Mouse (Mus musculus) heart, embryonic 16.5 days (tissue): ENCODE data around the gene Ghrhr. TPM values are rescaled to one million over a fixed set of nuclear protein-coding genes. Genes with fewer than 3 reads are reported as not detected.

Experiments
- ATAC-seq: fragments of 200-750 bp; cut with Nextera tagmentation; replicated peaks from 2 replicates; pipeline ENCODE4 v1.8.0; 2017; ENCODE audit warnings: moderate number of reproducible peaks; ENCODE audit not compliant: insufficient read depth, low FRiP score; ENCODE audit errors: extremely low read depth
- H3K27ac ChIP-seq: fragments of 300-500 bp; sonication (generic); 2 replicates; pipeline ENCODE4 v1.5.1; 2014; ENCODE audit warnings: mild to moderate bottlenecking, low read length, control low read depth, moderate library complexity
- H3K27me3 ChIP-seq: fragments of 300-500 bp; sonication (generic); 2 replicates; pipeline ENCODE4 v1.6.1; 2014; ENCODE audit warnings: low read length, mixed read lengths; ENCODE audit not compliant: control insufficient read depth, insufficient read depth
- H3K36me3 ChIP-seq: fragments of 300-500 bp; sonication (generic); 2 replicates; pipeline ENCODE4 v1.6.1; 2014; ENCODE audit not compliant: control insufficient read depth, insufficient read depth
- H3K4me1 ChIP-seq: fragments of 300-500 bp; sonication (generic); 2 replicates; pipeline ENCODE4 v1.6.1; 2014; ENCODE audit warnings: low read length, mixed read lengths; ENCODE audit not compliant: control insufficient read depth, insufficient read depth
- H3K4me2 ChIP-seq: fragments of 300-500 bp; sonication (generic); 2 replicates; pipeline ENCODE4 v1.6.1; 2014; ENCODE audit warnings: low read depth, mild to moderate bottlenecking, control low read depth, low read length
- H3K4me3 ChIP-seq: fragments of 300-500 bp; sonication (generic); 2 replicates; pipeline ENCODE4 v1.5.1; 2014; ENCODE audit warnings: mild to moderate bottlenecking, control low read depth, low read length
- H3K9ac ChIP-seq: fragments of 300-500 bp; sonication (generic); 2 replicates; pipeline ENCODE4 v1.6.1; 2014; ENCODE audit warnings: low read length, control low read depth
- H3K9me3 ChIP-seq: fragments of 300-500 bp; sonication (generic); replicated peaks from 2 replicates; pipeline ENCODE4 v1.6.1; 2016; ENCODE audit warnings: low read length; ENCODE audit not compliant: control insufficient read depth
- WGBS: fragments of 180-500 bp; shearing (Covaris S2); extraction: QIAGEN DNeasy Blood & Tissue Kit; methylation state at CpG from one replicate; pipeline ENCODE4 v1.1.7; 2014; 5-methylcytosine and 5-hydroxymethylcytosine counted together
- polyA plus RNA-seq: library from polyadenylated mRNA; unstranded; fragments of >200 nt; fragmentation: Nextera tagmentation; extraction: Ambion mirVana; gene quantifications from 2 replicates; pipeline ENCODE4 v1.2.1, GENCODE M21; 2015

Gene Ghrhr
- polyA plus RNA-seq, 1 experiment from 2014 or later: not detected

GRCm38 (mm10) chr6:55338077-55338476 lies 38.0 kb upstream of the Ghrhr start:
- Histone ChIP-seq H3K9me3 (no peaks in the 10 kb centered on the region), H3K4me2 (peak overlapping the region; percentile 47), H3K4me3 (peak overlapping the region; percentile 37), H3K9ac (no peak overlapping the region), H3K27ac (no peak overlapping the region), H3K36me3 (no peaks in the 10 kb centered on the region), H3K27me3 (no peaks in the 10 kb centered on the region), H3K4me1 (peaks cover 42% of the 10 kb centered on the region)
- 42% methylated on average over 6 of the region's 6 CpGs for WGBS
- no peak for ATAC-seq

GRCm38 (mm10) chr6:55338934-55339825 lies 36.9 kb upstream of the Ghrhr start:
- no peak overlapping the region for H3K9ac ChIP-seq
- H3K9me3 ChIP-seq: no peaks in the 10 kb centered on the region
- H3K36me3 ChIP-seq: no peaks in the 10 kb centered on the region
- peaks cover 42% of the 10 kb centered on the region for H3K4me1 ChIP-seq
- H3K4me2 ChIP-seq: peak overlapping the region; percentile 47
- H3K27ac ChIP-seq: no peak overlapping the region
- no peak for ATAC-seq
- H3K27me3 ChIP-seq: no peaks in the 10 kb centered on the region
- H3K4me3 ChIP-seq: peak overlapping the region; percentile 37
- WGBS: 64% methylated on average over 9 of the region's 9 CpGs

GRCm38 (mm10) chr6:55341688-55342087 lies 34.4 kb upstream of the Ghrhr start:
- Histone ChIP-seq H3K36me3 (no peaks in the 10 kb centered on the region), H3K9ac (no peak overlapping the region), H3K27me3 (no peaks in the 10 kb centered on the region), H3K4me3 (no peak overlapping the region), H3K9me3 (no peaks in the 10 kb centered on the region), H3K27ac (peak overlapping the region; percentile 50; the same call in 1 of the 2 replicates), H3K4me1 (peaks cover 33% of the 10 kb centered on the region), H3K4me2 (no peak overlapping the region; the same call in 1 of the 2 replicates)
- ATAC-seq: peak; percentile 56
- WGBS: 23% methylated on average over 5 of the region's 5 CpGs

GRCm38 (mm10) chr6:55342328-55342727 lies 33.8 kb upstream of the Ghrhr start:
- H3K4me3 ChIP-seq: no peak overlapping the region
- 0 out of 2 replicates have a peak overlapping the region, but pooled peaks have one; percentile 30 for H3K9ac ChIP-seq
- 51% methylated on average over 9 of the region's 9 CpGs for WGBS
- no peak overlapping the region for H3K4me2 ChIP-seq
- H3K27me3 ChIP-seq: no peaks in the 10 kb centered on the region
- ATAC-seq: 0 out of 2 replicates have a peak, but pooled peaks have one; percentile 37
- H3K36me3 ChIP-seq: no peaks in the 10 kb centered on the region
- H3K9me3 ChIP-seq: no peaks in the 10 kb centered on the region
- peaks cover 31% of the 10 kb centered on the region for H3K4me1 ChIP-seq
- peak overlapping the region; percentile 49 for H3K27ac ChIP-seq

GRCm38 (mm10) chr6:55343446-55343845 lies 32.6 kb upstream of the Ghrhr start:
- Histone ChIP-seq H3K4me1 (peaks cover 31% of the 10 kb centered on the region), H3K27me3 (no peaks in the 10 kb centered on the region), H3K27ac (no peak overlapping the region), H3K9ac (no peak overlapping the region), H3K9me3 (no peaks in the 10 kb centered on the region), H3K4me3 (no peak overlapping the region), H3K36me3 (no peaks in the 10 kb centered on the region), H3K4me2 (no peak overlapping the region)
- WGBS: 90% methylated on average over 10 of the region's 10 CpGs
- ATAC-seq: no peak

- no peak for ATAC-seq
- Histone ChIP-seq H3K4me1 (peaks cover 27% of the 10 kb centered on the region), H3K4me3 (no peak overlapping the region), H3K9me3 (no peaks in the 10 kb centered on the region), H3K9ac (no peak overlapping the region; the same call in 1 of the 2 replicates), H3K36me3 (no peaks in the 10 kb centered on the region), H3K4me2 (no peak overlapping the region), H3K27me3 (no peaks in the 10 kb centered on the region), H3K27ac (no peak overlapping the region)
- 57% methylated on average over 9 of the region's 9 CpGs for WGBS
Observed at GRCm38 (mm10) chr6:55344291-55345016, 31.6 kb upstream of the Ghrhr start.

- no peak for ATAC-seq
- Histone ChIP-seq H3K4me3 (no peak overlapping the region), H3K27me3 (no peaks in the 10 kb centered on the region), H3K27ac (no peak overlapping the region), H3K4me2 (no peak overlapping the region), H3K9me3 (peaks cover 5% of the 10 kb centered on the region), H3K4me1 (peaks cover 27% of the 10 kb centered on the region), H3K36me3 (no peaks in the 10 kb centered on the region), H3K9ac (no peak overlapping the region)
- 89% methylated on average over 10 of the region's 10 CpGs for WGBS
Observed at GRCm38 (mm10) chr6:55345264-55345663, 30.8 kb upstream of the Ghrhr start.

GRCm38 (mm10) chr6:55346491-55346890 lies 29.6 kb upstream of the Ghrhr start:
- Histone ChIP-seq H3K4me2 (no peak overlapping the region), H3K27ac (no peak overlapping the region), H3K27me3 (no peaks in the 10 kb centered on the region), H3K9ac (no peak overlapping the region), H3K4me1 (peaks cover 19% of the 10 kb centered on the region), H3K4me3 (no peak overlapping the region), H3K9me3 (peaks cover 5% of the 10 kb centered on the region), H3K36me3 (no peaks in the 10 kb centered on the region)
- 73% methylated on average over 7 of the region's 7 CpGs for WGBS
- no peak for ATAC-seq
